Mouse (Mus musculus) kidney, adult 18-20 months (tissue): Measurements from ENCODE around the gene Pak6.
A peak's percentile ranks its signal among the peaks of the same experiment; 100 is the strongest.
"Not testable (repeated sequence)": the region's sequence is repeated elsewhere in the genome, so short reads cannot be mapped to it uniquely, and the experiment has no call there.

Experiments used
- DNase-seq: peaks from one replicate; pipeline ENCODE4 v3.0.0; 2021

The Pak6 gene

GRCm38 (mm10) chr2:118662902-118663803 is at the start of gene Pak6:
Pak6 (plus strand) TSS chr2:118663303.
- DNase-seq, result no peak

- no peak for DNase-seq
Measured at GRCm38 (mm10) chr2:118618013-118618412, 45.1 kb upstream of the Pak6 start.

GRCm38 (mm10) chr2:118620101-118620500 is 43.0 kb upstream of the Pak6 start:
- no peak for DNase-seq

GRCm38 (mm10) chr2:118620608-118621007 is 42.5 kb upstream of the Pak6 start:
- no peak for DNase-seq

GRCm38 (mm10) chr2:118629276-118629675 is 33.8 kb upstream of the Pak6 start:
- DNase-seq, result no peak

GRCm38 (mm10) chr2:118633441-118633840 is 29.7 kb upstream of the Pak6 start:
- no peak for DNase-seq

GRCm38 (mm10) chr2:118637258-118637657 is 25.8 kb upstream of the Pak6 start:
- no peak for DNase-seq

GRCm38 (mm10) chr2:118637888-118638526 is 25.1 kb upstream of the Pak6 start:
- DNase-seq, result peak; percentile 77

- no peak for DNase-seq
Measured at GRCm38 (mm10) chr2:118638686-118639085, 24.4 kb upstream of the Pak6 start.

- DNase-seq, result peak; percentile 16
Measured at GRCm38 (mm10) chr2:118641147-118641546, 22.0 kb upstream of the Pak6 start.

GRCm38 (mm10) chr2:118642431-118642830 is 20.7 kb upstream of the Pak6 start:
- DNase-seq, result no peak

GRCm38 (mm10) chr2:118642942-118643341 is 20.2 kb upstream of the Pak6 start:
- no peak for DNase-seq

- no peak for DNase-seq
Measured at GRCm38 (mm10) chr2:118646665-118647064, 16.4 kb upstream of the Pak6 start.

GRCm38 (mm10) chr2:118650697-118651096 is 12.4 kb upstream of the Pak6 start:
- not testable (repeated sequence) for DNase-seq

- DNase-seq, result no peak
Measured at GRCm38 (mm10) chr2:118656688-118657281, 6.3 kb upstream of the Pak6 start.

GRCm38 (mm10) chr2:118658457-118658856 is 4.6 kb upstream of the Pak6 start:
- DNase-seq, result no peak

- no peak for DNase-seq
Measured at GRCm38 (mm10) chr2:118659077-118659476, 4.0 kb upstream of the Pak6 start.

- no peak for DNase-seq
Measured at GRCm38 (mm10) chr2:118659493-118659892, 3.6 kb upstream of the Pak6 start.

GRCm38 (mm10) chr2:118659998-118660452 is 3.1 kb upstream of the Pak6 start:
- peak; percentile 39 for DNase-seq

- no peak for DNase-seq
Measured at GRCm38 (mm10) chr2:118661891-118662290, 1.2 kb upstream of the Pak6 start.

- peak; percentile 50 for DNase-seq
Measured at GRCm38 (mm10) chr2:118663804-118664766, 982 bp downstream of the Pak6 start.

- DNase-seq, result no peak
Measured at GRCm38 (mm10) chr2:118664975-118665516, 1.9 kb downstream of the Pak6 start.
